Comparison of ENCODE assay signal across 8 mouse cellular contexts in genomic region chr10:75559676-75560548, GRCm38 (mm10). TPM values are rescaled to one million over a fixed set of nuclear protein-coding genes. Genes with fewer than 3 reads are reported as not detected.
DNase-seq lines count a peak whose midpoint lies in the region; ATAC-seq lines count a peak whose summit lies in the region.

Gene Lrrc75b (minus strand): TSS chr10:75560330.

- ATAC-seq in common myeloid progenitor, adult 5-6 weeks (replicated peaks; ENCODE audit: low read depth, poor library complexity, severe bottlenecking) = peak; percentile 13
- ATAC-seq in intestine, embryonic 16.5 days = peak; percentile 21
- peak; percentile 14; the same call in 1 of the 2 replicates for ATAC-seq in limb, embryonic 11.5 days (ENCODE audit: insufficient number of reproducible peaks, low FRiP score, low TSS enrichment, low read depth)
- ATAC-seq in midbrain, embryonic 16.5 days = peak; percentile 61
- ATAC-seq in monocyte, adult 5-6 weeks (replicated peaks; ENCODE audit: insufficient number of reproducible peaks, low FRiP score, low TSS enrichment, poor library complexity, severe bottlenecking) = no peak

- peak; percentile 57 for DNase-seq in thymus, postnatal 4 days
- DNase-seq in thymus, postnatal 10 days (ENCODE audit: low spot score in 2 of 2) = no peak
- peak; percentile 96 for DNase-seq in heart, adult 11 months
- peak; percentile 63 for DNase-seq in limb, embryonic 11.5 days (ENCODE audit: low spot score)

- WGBS in intestine, embryonic 16.5 days = 2% methylated on average over 71 of the region's 75 CpGs
- WGBS in limb, embryonic 11.5 days = under 1% methylated on average over 73 of the region's 75 CpGs
- whole genome bisulfite sequencing in midbrain, embryonic 16.5 days = under 1% methylated on average over 72 of the region's 75 CpGs

- peaks cover 23% of the 10 kb centered on the region for H3K4me1 ChIP-seq in intestine, embryonic 16.5 days (ENCODE audit: control insufficient read depth, insufficient read depth, low read length)
- peaks cover 14% of the 10 kb centered on the region for H3K4me1 ChIP-seq in limb, embryonic 11.5 days (ENCODE audit: control insufficient read depth, insufficient read depth, low read length)
- peaks cover 36% of the 10 kb centered on the region for H3K4me1 ChIP-seq in midbrain, embryonic 16.5 days (ENCODE audit: control insufficient read depth, insufficient read depth, low read length)

- H3K27me3 ChIP-seq in intestine, embryonic 16.5 days (replicated peaks; ENCODE audit: control insufficient read depth, insufficient read depth, low read length) = peaks cover 21% of the 10 kb centered on the region
- H3K27me3 ChIP-seq in limb, embryonic 11.5 days (ENCODE audit: control insufficient read depth, insufficient read depth, low read length) = peaks cover 9% of the 10 kb centered on the region; the same call in 1 of the 2 replicates
- no peaks in the 10 kb centered on the region for H3K27me3 ChIP-seq in midbrain, embryonic 16.5 days (ENCODE audit: control insufficient read depth, insufficient read depth, low read depth, low read length)

- H3K9ac ChIP-seq in intestine, embryonic 16.5 days (ENCODE audit: low read depth, low read length) = peak within 1 kb of the TSS; percentile 72
- peak within 1 kb of the TSS; percentile 71 for H3K9ac ChIP-seq in limb, embryonic 11.5 days (ENCODE audit: low read length)
- peak within 1 kb of the TSS; percentile 85 for H3K9ac ChIP-seq in midbrain, embryonic 16.5 days (ENCODE audit: low read depth, low read length)

- H3K36me3 ChIP-seq in intestine, embryonic 16.5 days (ENCODE audit: control insufficient read depth, insufficient read depth, low read length) = no peaks in the 10 kb centered on the region
- no peaks in the 10 kb centered on the region for H3K36me3 ChIP-seq in limb, embryonic 11.5 days (ENCODE audit: control insufficient read depth, insufficient read depth, low read length)
- H3K36me3 ChIP-seq in midbrain, embryonic 16.5 days (ENCODE audit: control insufficient read depth, insufficient read depth, low read length) = peaks cover 4% of the 10 kb centered on the region; the same call in 1 of the 2 replicates

- H3K4me3 ChIP-seq in intestine, embryonic 16.5 days (ENCODE audit: low read length) = peak within 1 kb of the TSS; percentile 68
- H3K4me3 ChIP-seq in limb, embryonic 11.5 days (ENCODE audit: low read depth, low read length) = peak within 1 kb of the TSS; percentile 44
- H3K4me3 ChIP-seq in midbrain, embryonic 16.5 days (ENCODE audit: low read depth, low read length) = peak within 1 kb of the TSS; percentile 55

- H3K27ac ChIP-seq in intestine, embryonic 16.5 days (ENCODE audit: low read length) = no peak within 1 kb of the TSS
- H3K27ac ChIP-seq in limb, embryonic 11.5 days (replicated peaks; ENCODE audit: low read depth, low read length) = no peak within 1 kb of the TSS
- peak within 1 kb of the TSS; percentile 97 for H3K27ac ChIP-seq in midbrain, embryonic 16.5 days (ENCODE audit: low read length)

- peak within 1 kb of the TSS; percentile 99 for H3K4me2 ChIP-seq in intestine, embryonic 16.5 days (ENCODE audit: low read depth, low read length)
- peak within 1 kb of the TSS; percentile 96 for H3K4me2 ChIP-seq in limb, embryonic 11.5 days (ENCODE audit: low read depth, severe bottlenecking)
- peak within 1 kb of the TSS; percentile 88 for H3K4me2 ChIP-seq in midbrain, embryonic 16.5 days (ENCODE audit: low read length)

- H3K9me3 ChIP-seq in intestine, embryonic 16.5 days (ENCODE audit: control insufficient read depth, low read length) = no peaks in the 10 kb centered on the region
- H3K9me3 ChIP-seq in limb, embryonic 11.5 days (ENCODE audit: control insufficient read depth, low read length) = no peaks in the 10 kb centered on the region
- no peaks in the 10 kb centered on the region for H3K9me3 ChIP-seq in midbrain, embryonic 16.5 days (replicated peaks; ENCODE audit: control insufficient read depth, low read length, poor library complexity, severe bottlenecking)

RNA-seq across cellular contexts. Expression of gene Lrrc75b, which starts in this region (rescaled TPM):
- not detected in 2 replicates for total RNA-seq in common myeloid progenitor, adult 5-6 weeks (2017)
- 1.9 and 2.7 TPM in 2 replicates for polyA plus RNA-seq in intestine, embryonic 16.5 days (2015; fragmentation: Nextera tagmentation; extraction: Ambion mirVana)
- polyA plus RNA-seq in limb, embryonic 11.5 days (2014; fragmentation: Nextera tagmentation; extraction: Ambion mirVana) = 0.77 and 0.91 TPM in 2 replicates
- 42.4 and 44.7 TPM in 2 replicates for polyA plus RNA-seq in midbrain, embryonic 16.5 days (2015; fragmentation: Nextera tagmentation; extraction: Ambion mirVana)
- total RNA-seq in monocyte, adult 5-6 weeks (2017) = not detected in 3 replicates

Comparison
In these comparisons a context has a peak if more than half of its experiments do, and no peak if none do; other contexts are left out.
1. RNA of gene Lrrc75b (polyA plus RNA-seq): 42.4 to 44.7 TPM in midbrain, embryonic 16.5 days; 1.9 to 2.7 TPM in intestine, embryonic 16.5 days and 0.77 to 0.91 TPM in limb, embryonic 11.5 days; every median in the first group is over 10 times any median in the second.
2. DNase-seq: peak in thymus, postnatal 4 days (single experiment) and heart, adult 11 months (single experiment); none in thymus, postnatal 10 days (0 of 2).
3. Peak in ATAC-seq in common myeloid progenitor, adult 5-6 weeks; RNA of the gene not detected or under 1 TPM.
4. Peak in DNase-seq, ATAC-seq, H3K4me3 ChIP-seq, H3K9ac ChIP-seq and H3K4me2 ChIP-seq in limb, embryonic 11.5 days; RNA of the gene not detected or under 1 TPM.
5. Peak in every context shown above with its lines, with median percentiles within 50 percentile points of each other: H3K4me2 ChIP-seq, H3K4me3 ChIP-seq and H3K9ac ChIP-seq.